Mouse (Mus musculus) limb, embryonic 12.5 days (tissue): ENCODE measurements around the gene Lhx4. TPM values are rescaled to one million over a fixed set of nuclear protein-coding genes. Genes with fewer than 3 reads are reported as not detected.
A peak's percentile ranks its signal among the peaks of the same experiment; 100 is the strongest.

Source experiments
- ATAC-seq: fragments of 200-750 bp; cut with Nextera tagmentation; 2 replicates; pipeline ENCODE4 v1.8.0; 2017; ENCODE audit warnings: low read depth, moderate TSS enrichment; ENCODE audit not compliant: insufficient number of reproducible peaks, insufficient read depth, low FRiP score, low TSS enrichment
- H3K27ac ChIP-seq: fragments of 300-500 bp; sonication (generic); 2 replicates; pipeline ENCODE4 v1.5.1; 2016; ENCODE audit warnings: mild to moderate bottlenecking, moderate library complexity
- H3K27me3 ChIP-seq: fragments of 300-500 bp; sonication (generic); 2 replicates; pipeline ENCODE4 v1.6.1; 2016; ENCODE audit warnings: mild to moderate bottlenecking, moderate library complexity
- H3K36me3 ChIP-seq: fragments of 300-500 bp; sonication (generic); 2 replicates; pipeline ENCODE4 v1.6.1; 2016; ENCODE audit warnings: mild to moderate bottlenecking, moderate library complexity
- H3K4me1 ChIP-seq: fragments of 300-500 bp; sonication (generic); replicated peaks from 2 replicates; pipeline ENCODE4 v1.6.1; 2016
- H3K4me2 ChIP-seq: fragments of 300-500 bp; sonication (generic); 2 replicates; pipeline ENCODE4 v1.6.1; 2016; ENCODE audit warnings: mild to moderate bottlenecking, moderate library complexity
- H3K4me3 ChIP-seq: fragments of 300-500 bp; sonication (generic); replicated peaks from 2 replicates; pipeline ENCODE4 v1.5.1; 2016; ENCODE audit warnings: mild to moderate bottlenecking
- H3K9ac ChIP-seq: fragments of 300-500 bp; sonication (generic); replicated peaks from 2 replicates; pipeline ENCODE4 v1.6.1; 2016; ENCODE audit warnings: mild to moderate bottlenecking, moderate library complexity
- H3K9me3 ChIP-seq: fragments of 300-500 bp; sonication (generic); 2 replicates; pipeline ENCODE4 v1.6.1; 2016; ENCODE audit warnings: mild to moderate bottlenecking, moderate library complexity
- WGBS: fragments of 180-500 bp; shearing (Covaris S2); methylation state at CpG from one replicate; pipeline ENCODE4 v1.1.7; 2016; 5-methylcytosine and 5-hydroxymethylcytosine counted together
- polyA plus RNA-seq: library from polyadenylated mRNA; unstranded; fragments of >200 nt; fragmentation: Nextera tagmentation; extraction: Ambion mirVana; gene quantifications from 2 replicates; pipeline ENCODE4 v1.2.1, GENCODE M21; 2016

Gene Lhx4
- polyA plus RNA-seq, 1 experiment from 2014 or later, result not detected

- H3K36me3 ChIP-seq, result no peaks in the 10 kb centered on the region
- H3K4me3 ChIP-seq, result no peak overlapping the region
- H3K9ac ChIP-seq, result no peak overlapping the region
- H3K27me3 ChIP-seq, result 0 out of 2 replicates have a peak, but pooled peaks cover 3% of the 10 kb centered on the region
- peak overlapping the region; percentile 29; the same call in 1 of the 2 replicates for H3K27ac ChIP-seq
- H3K4me1 ChIP-seq, result peaks cover 12% of the 10 kb centered on the region
- H3K4me2 ChIP-seq, result peak overlapping the region; percentile 35
- WGBS, result 30% methylated on average over 17 of the region's 17 CpGs
- H3K9me3 ChIP-seq, result no peaks in the 10 kb centered on the region
- ATAC-seq, result peak; percentile 73; the same call in 1 of the 2 replicates
Measured at GRCm38 (mm10) chr1:155698373-155699159, 52.9 kb downstream of the Lhx4 start.

GRCm38 (mm10) chr1:155693443-155693842 lies 58.0 kb downstream of the Lhx4 start:
- H3K9ac ChIP-seq, result no peak overlapping the region
- H3K27me3 ChIP-seq, result no peaks in the 10 kb centered on the region
- peak; percentile 80 for ATAC-seq
- H3K4me1 ChIP-seq, result peaks cover 22% of the 10 kb centered on the region
- H3K36me3 ChIP-seq, result no peaks in the 10 kb centered on the region
- no peak overlapping the region for H3K4me3 ChIP-seq
- no peak overlapping the region for H3K4me2 ChIP-seq
- H3K9me3 ChIP-seq, result no peaks in the 10 kb centered on the region
- WGBS, result 28% methylated on average over 5 of the region's 5 CpGs
- H3K27ac ChIP-seq, result no peak overlapping the region

- Histone ChIP-seq H3K27me3 (no peaks in the 10 kb centered on the region), H3K9me3 (no peaks in the 10 kb centered on the region), H3K27ac (0 out of 2 replicates have a peak overlapping the region, but pooled peaks have one; percentile 57), H3K4me1 (peaks cover 18% of the 10 kb centered on the region), H3K4me3 (no peak overlapping the region), H3K9ac (no peak overlapping the region), H3K36me3 (no peaks in the 10 kb centered on the region), H3K4me2 (no peak overlapping the region)
- peak; percentile 33; the same call in 1 of the 2 replicates for ATAC-seq
- 43% methylated on average over 11 of the region's 11 CpGs for WGBS
Measured at GRCm38 (mm10) chr1:155693026-155693425, 58.5 kb downstream of the Lhx4 start.

DNA sequence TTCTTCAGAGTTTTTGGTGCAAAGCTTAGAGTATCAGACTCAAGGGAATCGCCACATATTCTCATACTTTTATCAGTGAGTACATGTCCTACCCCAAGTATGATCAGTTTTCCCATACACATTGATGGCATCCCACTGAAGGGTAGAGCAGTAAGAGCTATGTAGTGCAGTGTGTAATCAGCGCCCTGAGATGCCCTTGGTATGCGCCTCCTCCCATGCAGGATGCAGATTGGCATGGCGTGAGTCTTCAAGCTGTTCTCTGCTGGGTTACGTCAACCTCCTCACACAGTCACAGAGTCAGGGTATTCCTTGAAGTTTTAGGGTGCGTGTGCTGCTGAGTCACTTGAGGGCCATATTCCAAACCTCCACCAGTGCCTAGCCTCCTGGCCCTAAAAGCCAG lies 59.3 kb downstream of the Lhx4 start:
- Histone ChIP-seq H3K36me3 (no peaks in the 10 kb centered on the region), H3K27me3 (no peaks in the 10 kb centered on the region), H3K27ac (no peak overlapping the region; the same call in 1 of the 2 replicates), H3K4me2 (no peak overlapping the region), H3K9me3 (no peaks in the 10 kb centered on the region), H3K9ac (no peak overlapping the region), H3K4me1 (peaks cover 18% of the 10 kb centered on the region), H3K4me3 (no peak overlapping the region)
- ATAC-seq, result no peak
- WGBS, result 87% methylated on average over 6 of the region's 6 CpGs

DNA sequence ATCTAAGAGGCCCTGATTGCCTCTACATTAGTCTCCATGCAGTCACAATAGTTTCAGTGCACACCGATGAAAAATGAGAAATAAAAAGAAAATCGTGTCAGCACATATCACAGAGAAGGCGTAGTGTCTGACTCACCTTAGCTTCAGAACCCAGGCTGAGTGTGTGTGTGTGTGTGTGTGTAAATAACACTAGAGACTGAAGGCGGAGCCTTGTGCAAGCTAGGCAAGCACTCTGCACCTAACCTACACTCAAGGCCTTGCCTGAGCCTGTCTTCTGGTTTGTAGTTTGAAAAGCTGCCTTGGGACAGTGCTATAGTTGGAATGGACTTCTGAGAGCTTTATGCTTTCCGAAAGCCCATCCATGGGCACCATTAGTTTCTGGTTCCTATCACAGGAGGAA lies 61.9 kb downstream of the Lhx4 start:
- ATAC-seq, result no peak
- no peaks in the 10 kb centered on the region for H3K9me3 ChIP-seq
- peaks cover 24% of the 10 kb centered on the region for H3K4me1 ChIP-seq
- no peaks in the 10 kb centered on the region for H3K27me3 ChIP-seq
- H3K4me3 ChIP-seq, result no peak overlapping the region
- H3K36me3 ChIP-seq, result no peaks in the 10 kb centered on the region
- H3K4me2 ChIP-seq, result no peak overlapping the region
- no peak overlapping the region for H3K9ac ChIP-seq
- WGBS, result 92% methylated on average over 5 of the region's 5 CpGs
- H3K27ac ChIP-seq, result no peak overlapping the region

DNA sequence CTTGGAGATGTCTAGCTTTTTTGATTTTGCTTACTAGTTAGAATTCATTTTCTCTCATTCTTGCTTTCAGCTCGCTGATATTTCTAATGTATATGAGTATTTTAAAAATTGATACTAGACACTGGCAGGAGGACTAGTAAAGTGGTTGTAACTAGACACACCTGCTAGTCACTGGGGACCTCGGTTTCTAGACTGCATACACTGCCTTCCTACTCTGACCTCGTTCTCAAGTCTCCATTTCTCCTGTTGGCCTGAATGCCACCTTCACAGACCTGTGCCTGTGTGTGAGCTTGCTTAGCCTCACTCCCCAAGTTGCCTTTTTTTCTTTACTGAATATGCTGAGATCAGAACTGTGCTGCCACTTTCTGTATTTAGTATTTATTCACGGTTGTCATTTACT lies 62.3 kb downstream of the Lhx4 start:
- WGBS, result 84% methylated on average over 4 of the region's 4 CpGs
- Histone ChIP-seq H3K27ac (no peak overlapping the region), H3K9ac (no peak overlapping the region), H3K9me3 (no peaks in the 10 kb centered on the region), H3K4me3 (no peak overlapping the region), H3K4me1 (peaks cover 24% of the 10 kb centered on the region), H3K36me3 (no peaks in the 10 kb centered on the region), H3K27me3 (no peaks in the 10 kb centered on the region), H3K4me2 (no peak overlapping the region)
- no peak for ATAC-seq

DNA sequence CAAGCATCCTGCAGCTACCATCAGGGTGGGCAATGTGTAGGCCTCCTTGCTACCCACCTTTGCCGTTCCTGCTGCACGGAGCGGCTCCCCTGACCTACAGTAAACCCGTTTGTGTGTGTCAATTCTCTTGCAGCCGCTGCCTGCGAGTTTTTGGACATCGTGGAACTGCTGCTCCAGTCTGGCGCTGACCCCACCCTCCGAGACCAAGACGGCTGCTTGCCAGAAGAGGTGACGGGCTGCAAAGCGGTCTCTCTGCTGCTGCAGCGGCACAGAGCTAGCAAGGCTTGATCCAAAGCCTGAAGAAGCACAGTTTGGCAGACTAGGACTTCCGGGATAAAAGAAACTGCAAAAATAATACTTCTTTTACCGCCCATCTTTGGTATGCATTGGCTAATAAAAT lies 64.7 kb downstream of the Lhx4 start:
- WGBS, result 79% methylated on average over 15 of the region's 15 CpGs

DNA sequence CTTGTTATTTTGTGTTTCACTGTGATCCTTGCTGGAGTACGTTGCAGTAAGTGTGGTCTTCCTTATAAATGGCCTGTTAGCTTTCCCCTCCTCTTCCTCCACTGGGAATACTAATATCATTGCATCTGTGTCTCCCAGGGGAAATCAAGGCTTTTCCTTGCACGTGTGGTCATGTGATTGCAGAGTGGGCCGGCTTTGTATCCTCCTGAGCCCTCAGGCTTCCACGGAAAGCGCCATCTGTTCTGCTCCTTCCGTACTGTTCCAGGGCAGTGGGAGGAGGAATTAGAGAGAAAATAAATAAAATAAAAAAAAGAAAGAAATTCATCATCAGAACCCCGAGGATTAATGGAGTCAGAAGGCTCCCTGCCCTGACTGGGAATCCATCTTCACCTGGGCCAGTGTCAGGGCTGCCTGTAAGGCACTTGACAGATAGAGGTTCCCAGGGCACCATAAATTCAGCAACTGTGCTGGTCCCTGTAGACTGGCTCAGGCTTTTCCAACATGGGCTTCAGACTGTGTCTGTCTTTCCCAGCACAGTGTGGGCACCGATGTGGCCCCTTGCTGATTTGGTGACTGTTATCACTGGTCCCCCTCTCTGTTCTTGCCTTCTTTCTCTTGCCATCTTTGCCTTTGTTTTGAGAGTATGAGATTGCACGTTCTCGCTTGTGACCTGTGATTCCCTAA lies 70.2 kb downstream of the Lhx4 start:
- H3K9ac ChIP-seq, result no peak overlapping the region
- peaks cover 19% of the 10 kb centered on the region for H3K4me1 ChIP-seq
- H3K9me3 ChIP-seq, result no peaks in the 10 kb centered on the region
- no peak overlapping the region for H3K4me3 ChIP-seq
- H3K27me3 ChIP-seq, result no peaks in the 10 kb centered on the region
- H3K36me3 ChIP-seq, result no peaks in the 10 kb centered on the region
- 65% methylated on average over 10 of the region's 10 CpGs for WGBS
- H3K27ac ChIP-seq, result no peak overlapping the region
- no peak overlapping the region for H3K4me2 ChIP-seq
- ATAC-seq, result no peak

More for the DNA sequence above, 64.7 kb downstream of the Lhx4 start:
- Histone ChIP-seq H3K4me1 (peaks cover 12% of the 10 kb centered on the region), H3K36me3 (no peaks in the 10 kb centered on the region), H3K27me3 (no peaks in the 10 kb centered on the region), H3K9ac (no peak overlapping the region), H3K4me2 (no peak overlapping the region), H3K9me3 (no peaks in the 10 kb centered on the region), H3K4me3 (no peak overlapping the region), H3K27ac (no peak overlapping the region)
- ATAC-seq, result no peak

DNA sequence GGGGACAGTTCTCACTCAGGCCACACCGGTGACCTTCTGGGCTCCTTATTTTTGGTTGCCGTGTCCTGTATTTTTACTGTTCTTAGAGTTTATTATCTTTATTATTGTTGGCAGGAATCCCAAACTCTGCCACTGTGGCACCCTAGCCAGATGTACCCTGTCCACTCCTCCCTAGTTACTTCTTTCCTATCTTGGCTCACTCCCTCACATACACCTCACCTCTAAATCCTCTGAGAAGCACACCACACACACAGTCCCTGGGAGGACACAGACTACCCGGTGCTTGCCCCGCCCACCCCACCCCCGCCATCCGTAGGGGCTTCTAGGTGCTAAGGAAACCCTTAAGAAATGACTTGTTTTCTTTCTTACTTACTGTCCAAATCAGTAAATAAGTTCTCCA lies 75.9 kb downstream of the Lhx4 start:
- WGBS, result 88% methylated on average over 6 of the region's 6 CpGs
- H3K4me2 ChIP-seq, result no peak overlapping the region
- peaks cover under 1% of the 10 kb centered on the region; the same call in 1 of the 2 replicates for H3K4me1 ChIP-seq
- ATAC-seq, result no peak
- H3K27ac ChIP-seq, result no peak overlapping the region
- H3K9ac ChIP-seq, result no peak overlapping the region
- H3K9me3 ChIP-seq, result no peaks in the 10 kb centered on the region
- no peaks in the 10 kb centered on the region for H3K27me3 ChIP-seq
- H3K4me3 ChIP-seq, result no peak overlapping the region
- no peaks in the 10 kb centered on the region for H3K36me3 ChIP-seq

DNA sequence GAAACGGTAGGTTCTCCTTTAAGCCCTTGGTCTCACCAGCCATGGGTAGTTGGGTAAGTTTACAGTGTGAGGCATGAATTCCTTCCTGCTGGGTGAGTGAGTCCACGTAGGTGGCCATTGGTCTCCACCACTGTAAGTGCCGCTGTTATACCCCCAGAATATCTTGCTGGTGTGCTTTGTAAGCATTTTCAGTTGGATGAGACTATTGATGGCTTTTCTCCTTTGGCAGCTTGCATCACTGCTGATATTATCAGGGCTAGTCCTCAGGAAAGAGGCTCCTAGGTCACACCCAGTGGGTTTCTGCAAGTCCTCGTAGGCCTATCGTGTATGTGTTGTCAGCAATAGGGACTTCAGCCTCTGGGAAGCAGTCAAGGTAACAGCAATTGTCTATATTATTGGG lies 87.5 kb downstream of the Lhx4 start:
- ATAC-seq, result no peak
- Histone ChIP-seq H3K4me3 (no peak overlapping the region), H3K27me3 (no peaks in the 10 kb centered on the region), H3K36me3 (no peaks in the 10 kb centered on the region), H3K4me2 (no peak overlapping the region), H3K4me1 (peaks cover 9% of the 10 kb centered on the region), H3K9me3 (no peaks in the 10 kb centered on the region), H3K9ac (no peak overlapping the region), H3K27ac (no peak overlapping the region)
- WGBS, result 85% methylated on average over 5 of the region's 5 CpGs

DNA sequence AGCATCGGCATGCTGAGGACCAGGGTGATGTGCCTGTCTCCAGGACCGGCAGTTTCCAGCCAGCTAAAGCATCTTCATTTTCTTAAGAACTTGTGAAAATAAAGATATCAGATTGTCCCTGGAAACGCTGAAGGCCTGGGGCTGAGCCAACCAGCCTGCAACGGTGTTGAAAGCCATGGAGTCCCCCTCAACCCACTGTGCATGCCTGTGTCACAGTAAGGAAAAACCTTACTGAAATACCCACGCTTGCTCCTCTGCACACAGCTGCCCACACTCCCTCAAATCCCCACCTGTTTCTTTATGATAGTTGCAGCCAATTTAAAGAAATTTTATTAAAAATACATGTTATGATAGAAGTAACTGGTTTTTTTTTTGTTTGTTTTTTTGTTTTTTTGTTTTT lies 95.2 kb downstream of the Lhx4 start:
- Histone ChIP-seq H3K4me1 (no peaks in the 10 kb centered on the region), H3K4me2 (no peak overlapping the region), H3K36me3 (no peaks in the 10 kb centered on the region), H3K4me3 (no peak overlapping the region), H3K9ac (no peak overlapping the region), H3K27ac (no peak overlapping the region), H3K27me3 (no peaks in the 10 kb centered on the region), H3K9me3 (no peaks in the 10 kb centered on the region)
- WGBS, result 85% methylated on average over 5 of the region's 5 CpGs
- ATAC-seq, result no peak
